Mouse (Mus musculus) retina, adult 2 months (tissue): ENCODE data around the gene Srrt.

Experiments
- DNase-seq: peaks from one replicate; pipeline ENCODE4 v3.0.0-alpha.2; 2012; ENCODE audit warnings: low read depth, low spot score

Srrt gene

GRCm38 (mm10) chr5:137264787-137265186 is 42.7 kb downstream of the Srrt start:
- no peak for DNase-seq

- DNase-seq: no peak
Observed at GRCm38 (mm10) chr5:137263897-137264720, 43.4 kb downstream of the Srrt start.
